ENCODE assay signal across 8 mouse cellular contexts in the genomic region with DNA sequence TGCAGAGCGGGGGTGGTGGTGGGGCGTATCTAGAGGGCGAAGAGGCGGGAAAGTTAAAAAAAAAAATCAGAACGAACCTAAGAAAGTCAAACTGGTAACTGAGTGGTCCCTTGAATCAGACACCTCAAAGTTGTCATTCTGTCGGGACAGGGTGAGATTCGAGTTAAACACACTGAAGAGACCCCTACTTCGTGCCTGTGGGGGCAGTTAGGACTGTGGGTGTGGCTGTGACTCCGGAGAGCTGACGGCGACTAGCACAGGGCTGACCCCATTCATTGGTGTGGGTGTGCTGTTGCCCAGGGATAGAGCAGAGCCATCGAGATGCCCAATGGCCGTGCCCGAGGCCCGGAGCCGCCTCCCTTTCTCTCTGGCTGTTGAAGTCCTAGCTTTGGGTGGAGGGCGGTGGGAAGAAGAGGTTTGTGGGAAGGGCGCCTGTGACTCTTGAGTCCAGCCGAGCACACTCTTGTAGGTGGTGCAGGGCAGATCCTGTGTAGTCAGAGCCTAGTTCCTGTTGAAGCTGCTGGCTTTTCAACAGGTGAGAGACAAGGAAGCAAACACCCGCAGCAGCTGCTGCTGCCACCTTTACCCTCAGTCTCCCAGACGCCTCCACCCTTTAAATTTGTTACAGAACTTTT. TPM values are rescaled to one million over a fixed set of nuclear protein-coding genes. Genes with fewer than 3 reads are reported as not detected.
DNase-seq lines count a peak whose midpoint lies in the region; ATAC-seq lines count a peak whose summit lies in the region.

No protein-coding gene starts in this region.

- peak overlapping the region; percentile 50 for H3K9ac ChIP-seq in lung, embryonic 15.5 days

- peak overlapping the region; percentile 59 for H3K4me3 ChIP-seq in lung, embryonic 15.5 days

- H3K36me3 ChIP-seq in lung, embryonic 15.5 days = no peaks in the 10 kb centered on the region

- peak overlapping the region; percentile 99 for H3K4me2 ChIP-seq in lung, embryonic 15.5 days

- H3K27me3 ChIP-seq in lung, embryonic 15.5 days = peaks cover 42% of the 10 kb centered on the region

- H3K27ac ChIP-seq in lung, embryonic 15.5 days = no peak overlapping the region

- WGBS in lung, embryonic 15.5 days = 3% methylated on average over 21 of the region's 21 CpGs

- H3K9me3 ChIP-seq in lung, embryonic 15.5 days = no peaks in the 10 kb centered on the region

- DNase-seq in lung, postnatal 36 days = no peak
- peak; percentile 51 for DNase-seq in embryo, embryonic 10.5 days (ENCODE audit: low spot score)
- DNase-seq in induced T-regulatory cell, adult 2 months (ENCODE audit: low read depth) = peak; percentile 42
- DNase-seq in thymus, postnatal 36 days = peak; percentile 21 to 30
- no peak for DNase-seq in adrenal gland, postnatal 10 days
- DNase-seq in left cerebral cortex, adult 8-10 months (ENCODE audit: low spot score in 2 of 2) = no peak

- ATAC-seq in lung, embryonic 15.5 days (ENCODE audit: borderline replicate concordance, extremely low read depth, low FRiP score, low TSS enrichment) = peak; percentile 16; the same call in 1 of the 2 replicates
- 0 out of 2 replicates have a peak, but pooled peaks have one; percentile 11 for ATAC-seq in megakaryocyte progenitor cell, adult 5-6 weeks (replicated peaks; ENCODE audit: poor library complexity)

- peaks cover 16% of the 10 kb centered on the region for H3K4me1 ChIP-seq in lung, embryonic 15.5 days

RNA-seq across cellular contexts. Expression of gene Galnt12, which starts 0.8 kb away (rescaled TPM):
- polyA plus RNA-seq in lung, embryonic 15.5 days (2015; fragmentation: Nextera tagmentation; extraction: Ambion mirVana) = 8.9 and 9.3 TPM in 2 replicates
- total RNA-seq in megakaryocyte progenitor cell, adult 5-6 weeks (2015) = 0.64 and 1.0 TPM in 2 replicates
- total RNA-seq in megakaryocyte progenitor cell, adult 5-6 weeks (2017) = 1.7 and 1.9 TPM in 2 replicates
- 1 to 10 TPM; 1.1 to 2.2 TPM for total RNA-seq in adrenal gland, postnatal 10 days (2021)
- 1 to 10 TPM in 2 of 4 experiments, under 1 TPM in 2; 0.78 to 1.5 (median 1.0) TPM for total RNA-seq in left cerebral cortex, adult 8-10 months (2022)

RNA-seq across cellular contexts. Expression of gene Anks6, which starts 35.3 kb away (rescaled TPM):
- 2.8 and 3.2 TPM in 2 replicates for polyA plus RNA-seq in lung, embryonic 15.5 days (2015; fragmentation: Nextera tagmentation; extraction: Ambion mirVana)
- total RNA-seq in megakaryocyte progenitor cell, adult 5-6 weeks (2015) = 0.02 and 0.05 TPM in 2 replicates
- total RNA-seq in megakaryocyte progenitor cell, adult 5-6 weeks (2017) = not detected in 2 replicates
- 1 to 10 TPM; 3.6 to 6.4 TPM for total RNA-seq in adrenal gland, postnatal 10 days (2021)
- 10 to 100 TPM; 17.8 to 21.7 (median 19.7) TPM for total RNA-seq in left cerebral cortex, adult 8-10 months (2022)

Comparison
In these comparisons a context has a peak if more than half of its experiments do, and no peak if none do; other contexts are left out.
1. DNase-seq: peak in embryo, embryonic 10.5 days (single experiment), induced T-regulatory cell, adult 2 months (single experiment) and thymus, postnatal 36 days (2 of 2); none in lung, postnatal 36 days (single experiment), adrenal gland, postnatal 10 days (single experiment) and left cerebral cortex, adult 8-10 months (0 of 2).
2. RNA of gene Anks6, which starts 35.3 kb away (total RNA-seq): 17.8 to 21.7 TPM in left cerebral cortex, adult 8-10 months and 3.6 to 6.4 TPM in adrenal gland, postnatal 10 days; 0.02 to 0.05 TPM in megakaryocyte progenitor cell, adult 5-6 weeks; every median in the first group is over 4 times any median in the second.